In the genomic region with DNA sequence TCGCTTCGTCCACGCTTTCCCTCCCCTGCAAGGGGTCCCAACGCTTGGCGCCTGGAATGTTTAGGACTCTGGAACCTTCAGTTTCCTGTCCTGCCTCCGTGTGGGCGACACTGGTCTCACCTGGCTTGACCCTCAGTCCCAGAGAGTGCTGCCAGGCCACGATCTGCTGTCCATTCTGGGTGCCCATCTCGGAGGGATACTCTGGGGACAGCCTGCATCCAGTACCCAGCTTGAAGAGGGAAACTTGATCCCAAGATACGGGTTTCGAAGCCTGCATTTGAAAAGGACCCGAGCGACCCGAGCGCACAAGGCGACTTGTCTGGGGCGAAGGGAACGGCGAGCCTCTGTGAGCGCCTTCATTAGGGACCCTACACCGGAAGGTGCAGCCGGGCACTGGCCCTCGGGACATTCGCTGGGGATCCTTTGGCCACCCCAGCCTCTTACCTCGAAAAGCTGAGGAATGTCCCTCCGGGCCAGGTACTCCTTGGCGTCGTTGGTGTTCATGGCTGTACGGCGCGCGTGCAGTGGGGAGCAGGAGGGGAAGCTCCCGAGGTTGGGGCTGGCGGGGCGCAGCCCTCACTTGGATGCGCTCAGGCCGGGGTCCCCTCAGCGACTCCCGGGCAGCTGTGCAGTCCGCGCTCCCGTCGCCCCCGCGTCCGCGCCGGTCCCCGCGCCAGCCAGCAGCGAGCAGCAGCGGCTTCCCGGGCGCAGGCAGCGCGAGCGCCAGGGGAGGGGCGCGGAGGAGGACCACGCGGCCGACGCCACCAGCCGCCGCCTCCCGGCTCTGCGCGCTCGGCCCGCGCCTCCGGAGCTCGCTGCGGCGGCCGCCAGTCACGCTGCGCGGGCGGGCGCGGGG, we compare ENCODE assay signal across 8 mouse cellular contexts. TPM values are rescaled to one million over a fixed set of nuclear protein-coding genes. Genes with fewer than 3 reads are reported as not detected.
DNase-seq lines count a peak whose midpoint lies in the region; ATAC-seq and TF ChIP-seq lines count a peak whose summit lies in the region.

No protein-coding gene starts in this region.

- H3K4me1 ChIP-seq in forebrain, embryonic 11.5 days (replicated peaks; ENCODE audit: control insufficient read depth, insufficient read depth, low read length), result peaks cover 6% of the 10 kb centered on the region
- peaks cover 6% of the 10 kb centered on the region for H3K4me1 ChIP-seq in hindbrain, embryonic 16.5 days (ENCODE audit: control insufficient read depth, insufficient read depth, low read depth, low read length)
- H3K4me1 ChIP-seq in limb, embryonic 10.5 days, result peaks cover 17% of the 10 kb centered on the region
- H3K4me1 ChIP-seq in midbrain, postnatal 0 days (ENCODE audit: insufficient read depth, low read length), result peaks cover 2% of the 10 kb centered on the region; the same call in 1 of the 2 replicates

- under 1% methylated on average over 47 of the region's 82 CpGs for WGBS in forebrain, embryonic 11.5 days
- WGBS in hindbrain, embryonic 16.5 days, result under 1% methylated on average over 38 of the region's 82 CpGs
- under 1% methylated on average over 81 of the region's 82 CpGs for WGBS in limb, embryonic 10.5 days
- under 1% methylated on average over 74 of the region's 82 CpGs for WGBS in midbrain, postnatal 0 days

- no peak overlapping the region for H3K27ac ChIP-seq in gastrocnemius, adult 2 months
- H3K27ac ChIP-seq in forebrain, embryonic 11.5 days (ENCODE audit: low read depth, low read length), result no peak overlapping the region
- peak overlapping the region; percentile 3; the same call in 1 of the 2 replicates for H3K27ac ChIP-seq in hindbrain, embryonic 16.5 days (ENCODE audit: low read depth, low read length)
- peak overlapping the region; percentile 82 for H3K27ac ChIP-seq in limb, embryonic 10.5 days
- H3K27ac ChIP-seq in midbrain, postnatal 0 days (ENCODE audit: low read depth, low read length), result no peak overlapping the region

- ATAC-seq in forebrain, embryonic 11.5 days (replicated peaks; ENCODE audit: low FRiP score), result peak; percentile 80
- ATAC-seq in hindbrain, embryonic 16.5 days, result peak; percentile 88
- peak; percentile 87 for ATAC-seq in midbrain, postnatal 0 days (ENCODE audit: low FRiP score)
- no peak; the same call in 1 of the 2 replicates for ATAC-seq in erythroblast, adult 5-6 weeks (replicated peaks; ENCODE audit: low FRiP score, poor library complexity, severe bottlenecking)

- H3K9me3 ChIP-seq in forebrain, embryonic 11.5 days (ENCODE audit: control insufficient read depth, low read length), result no peaks in the 10 kb centered on the region
- no peaks in the 10 kb centered on the region for H3K9me3 ChIP-seq in hindbrain, embryonic 16.5 days (ENCODE audit: control insufficient read depth, low read length)
- no peaks in the 10 kb centered on the region for H3K9me3 ChIP-seq in limb, embryonic 10.5 days (replicated peaks)
- H3K9me3 ChIP-seq in midbrain, postnatal 0 days (ENCODE audit: low read length), result no peaks in the 10 kb centered on the region

- H3K4me2 ChIP-seq in forebrain, embryonic 11.5 days (ENCODE audit: low read depth, low read length, severe bottlenecking), result peak overlapping the region; percentile 96
- peak overlapping the region; percentile 98 for H3K4me2 ChIP-seq in hindbrain, embryonic 16.5 days (ENCODE audit: low read length)
- H3K4me2 ChIP-seq in midbrain, postnatal 0 days (ENCODE audit: low read depth, low read length, poor library complexity, severe bottlenecking), result peak overlapping the region; percentile 95

- peak overlapping the region; percentile 63 for H3K4me3 ChIP-seq in gastrocnemius, adult 2 months
- H3K4me3 ChIP-seq in forebrain, embryonic 11.5 days (ENCODE audit: low read depth, low read length), result peak overlapping the region; percentile 50
- H3K4me3 ChIP-seq in hindbrain, embryonic 16.5 days (ENCODE audit: low read length), result peak overlapping the region; percentile 48
- H3K4me3 ChIP-seq in limb, embryonic 10.5 days, result peak overlapping the region; percentile 68
- H3K4me3 ChIP-seq in midbrain, postnatal 0 days (ENCODE audit: low read depth, low read length), result peak overlapping the region; percentile 67

- DNase-seq in gastrocnemius, adult 2 months, result peak; percentile 34
- DNase-seq in gastrocnemius, adult 8-10 months (ENCODE audit: low spot score in 2 of 2), result no peak
- DNase-seq in ZHBTc4 (ENCODE audit: low read depth, low spot score), result peak; percentile 55
- peak; percentile 72 for DNase-seq in forebrain, embryonic 11.5 days (ENCODE audit: low spot score)
- peak; percentile 76 for DNase-seq in limb, embryonic 10.5 days (ENCODE audit: low spot score)
- DNase-seq in midbrain, postnatal 0 days (ENCODE audit: low spot score), result peak; percentile 61

- H3K9ac ChIP-seq in forebrain, embryonic 11.5 days (ENCODE audit: low read length), result peak overlapping the region; percentile 52
- H3K9ac ChIP-seq in hindbrain, embryonic 16.5 days (ENCODE audit: low read depth, low read length), result peak overlapping the region; percentile 73
- peak overlapping the region; percentile 68 for H3K9ac ChIP-seq in midbrain, postnatal 0 days (replicated peaks; ENCODE audit: low read length, poor library complexity, severe bottlenecking)

- TF ChIP-seq CTCF in gastrocnemius, adult 2 months (IDR thresholded peaks at IDR 0.05), result no peak
- TF ChIP-seq CTCF in midbrain, postnatal 0 days (IDR thresholded peaks at IDR 0.05), result no peak

- H3K36me3 ChIP-seq in forebrain, embryonic 11.5 days (ENCODE audit: control insufficient read depth, insufficient read depth, low read length), result no peaks in the 10 kb centered on the region
- H3K36me3 ChIP-seq in hindbrain, embryonic 16.5 days (ENCODE audit: control insufficient read depth, insufficient read depth, low read length), result no peaks in the 10 kb centered on the region
- no peaks in the 10 kb centered on the region for H3K36me3 ChIP-seq in limb, embryonic 10.5 days
- no peaks in the 10 kb centered on the region for H3K36me3 ChIP-seq in midbrain, postnatal 0 days (ENCODE audit: insufficient read depth, low read length)

- H3K27me3 ChIP-seq in forebrain, embryonic 11.5 days (ENCODE audit: control insufficient read depth, insufficient read depth, low read length), result peaks cover 25% of the 10 kb centered on the region
- peaks cover 5% of the 10 kb centered on the region for H3K27me3 ChIP-seq in hindbrain, embryonic 16.5 days (replicated peaks; ENCODE audit: control insufficient read depth, insufficient read depth, low read length)
- peaks cover 61% of the 10 kb centered on the region for H3K27me3 ChIP-seq in limb, embryonic 10.5 days (ENCODE audit: low read depth, poor library complexity, severe bottlenecking)
- 0 out of 2 replicates have a peak, but pooled peaks cover 4% of the 10 kb centered on the region for H3K27me3 ChIP-seq in midbrain, postnatal 0 days (ENCODE audit: insufficient read depth, low read length)

- intact Hi-C loops in gastrocnemius, adult 2 months (cut with DNase I), result loop anchor here (10.0 kb wide), 1 partner anchor 683 kb away; no protein-coding TSS in a partner anchor

RNA-seq across cellular contexts. Expression of a gene that starts 0.6 kb away (rescaled TPM):
- under 1 TPM in 1 of 2 experiments, not detected in 1; 0.33 TPM for total RNA-seq in gastrocnemius, adult 2 months (2021)
- under 1 TPM in 2 of 4 experiments, not detected in 2; 0.34 to 0.92 TPM for total RNA-seq in gastrocnemius, adult 8-10 months (2022)
- polyA plus RNA-seq in forebrain, embryonic 11.5 days (2014; fragmentation: Nextera tagmentation; extraction: Ambion mirVana), result 0.87 and 0.92 TPM in 2 replicates
- 19.7 and 20.7 TPM in 2 replicates for polyA plus RNA-seq in hindbrain, embryonic 16.5 days (2015; fragmentation: Nextera tagmentation; extraction: Ambion mirVana)
- polyA plus RNA-seq in limb, embryonic 10.5 days (2016; fragmentation: Nextera tagmentation; extraction: Ambion mirVana), result 2.0 TPM in 2 replicates
- total RNA-seq in midbrain, postnatal 0 days (2014; rRNA removed), result 14.0 and 16.5 TPM in 2 replicates
- 20.5 and 22.3 TPM in 2 replicates for polyA plus RNA-seq in midbrain, postnatal 0 days (2015; fragmentation: Nextera tagmentation; extraction: Ambion mirVana)
- total RNA-seq in erythroblast, adult 5-6 weeks (2015; ENCODE audit: low replicate concordance), result not detected in 2 replicates
- total RNA-seq in erythroblast, adult 5-6 weeks (2017; ENCODE audit: low replicate concordance), result not detected in 2 replicates

RNA-seq across cellular contexts. Expression of a gene that starts 46.3 kb away (rescaled TPM):
- 10 to 100 TPM; 16.6 to 23.0 TPM for total RNA-seq in gastrocnemius, adult 2 months (2021)
- 10 to 100 TPM; 16.3 to 18.2 (median 17.7) TPM for total RNA-seq in gastrocnemius, adult 8-10 months (2022)
- polyA plus RNA-seq in forebrain, embryonic 11.5 days (2014; fragmentation: Nextera tagmentation; extraction: Ambion mirVana), result 31.0 and 36.3 TPM in 2 replicates
- 44.5 and 58.1 TPM in 2 replicates for polyA plus RNA-seq in hindbrain, embryonic 16.5 days (2015; fragmentation: Nextera tagmentation; extraction: Ambion mirVana)
- polyA plus RNA-seq in limb, embryonic 10.5 days (2016; fragmentation: Nextera tagmentation; extraction: Ambion mirVana), result 39.5 and 40.2 TPM in 2 replicates
- 44.1 and 46.1 TPM in 2 replicates for total RNA-seq in midbrain, postnatal 0 days (2014; rRNA removed)
- 61.8 and 66.7 TPM in 2 replicates for polyA plus RNA-seq in midbrain, postnatal 0 days (2015; fragmentation: Nextera tagmentation; extraction: Ambion mirVana)
- total RNA-seq in erythroblast, adult 5-6 weeks (2015; ENCODE audit: low replicate concordance), result 12.1 and 13.8 TPM in 2 replicates
- 5.9 and 10.1 TPM in 2 replicates for total RNA-seq in erythroblast, adult 5-6 weeks (2017; ENCODE audit: low replicate concordance)

Comparison
In these comparisons a context has a peak if more than half of its experiments do, and no peak if none do; other contexts are left out.
1. DNase-seq: peak in gastrocnemius, adult 2 months (single experiment), ZHBTc4 (single experiment), forebrain, embryonic 11.5 days (single experiment), limb, embryonic 10.5 days (single experiment) and midbrain, postnatal 0 days (single experiment); none in gastrocnemius, adult 8-10 months (0 of 2).
2. H3K27ac ChIP-seq: peak in hindbrain, embryonic 16.5 days (single experiment) and limb, embryonic 10.5 days (single experiment); none in gastrocnemius, adult 2 months (single experiment), forebrain, embryonic 11.5 days (single experiment) and midbrain, postnatal 0 days (single experiment).
3. Peak in every context shown above with its lines, with median percentiles within 50 percentile points of each other: H3K4me3 ChIP-seq, H3K4me2 ChIP-seq and H3K9ac ChIP-seq.